Mouse (Mus musculus) heart, embryonic 11.5 days (tissue): ENCODE measurements around the gene Ubr4. TPM values are rescaled to one million over a fixed set of nuclear protein-coding genes. Genes with fewer than 3 reads are reported as not detected.
"Not testable (repeated sequence)": the region's sequence is repeated elsewhere in the genome, so short reads cannot be mapped to it uniquely, and the experiment has no call there.

Experiments
- ATAC-seq: fragments of 200-750 bp; cut with Nextera tagmentation; replicated peaks from 2 replicates; pipeline ENCODE4 v1.8.0; 2017; ENCODE audit warnings: moderate library complexity; ENCODE audit not compliant: insufficient number of reproducible peaks, low FRiP score, low TSS enrichment
- H3K27ac ChIP-seq: fragments of 300-500 bp; sonication (generic); 2 replicates; pipeline ENCODE4 v1.5.1; 2014; ENCODE audit warnings: mild to moderate bottlenecking, low read depth, low read length
- H3K27me3 ChIP-seq: fragments of 300-500 bp; sonication (generic); 2 replicates; pipeline ENCODE4 v1.6.1; 2014; ENCODE audit warnings: mild to moderate bottlenecking, low read length, mixed read lengths; ENCODE audit not compliant: control insufficient read depth, insufficient read depth
- H3K36me3 ChIP-seq: fragments of 300-500 bp; sonication (generic); 2 replicates; pipeline ENCODE4 v1.6.1; 2014; ENCODE audit warnings: mild to moderate bottlenecking, low read length, moderate library complexity, mixed read lengths; ENCODE audit not compliant: control insufficient read depth, insufficient read depth
- H3K4me1 ChIP-seq: fragments of 300-500 bp; sonication (generic); 2 replicates; pipeline ENCODE4 v1.6.1; 2014; ENCODE audit warnings: low read length; ENCODE audit not compliant: control insufficient read depth, insufficient read depth
- H3K4me2 ChIP-seq: fragments of 300-500 bp; sonication (generic); 2 replicates; pipeline ENCODE4 v1.6.1; 2014; ENCODE audit warnings: mild to moderate bottlenecking, moderate library complexity
- H3K4me3 ChIP-seq: fragments of 300-500 bp; sonication (generic); 2 replicates; pipeline ENCODE4 v1.5.1; 2014; ENCODE audit warnings: low read depth, low read length
- H3K9ac ChIP-seq: fragments of 300-500 bp; sonication (generic); 2 replicates; pipeline ENCODE4 v1.6.1; 2014; ENCODE audit warnings: mild to moderate bottlenecking, low read depth, low read length, moderate library complexity
- H3K9me3 ChIP-seq: fragments of 300-500 bp; sonication (generic); replicated peaks from 2 replicates; pipeline ENCODE4 v1.6.1; 2016; ENCODE audit warnings: low read length; ENCODE audit not compliant: control insufficient read depth
- WGBS: fragments of 180-500 bp; shearing (Covaris S2); extraction: QIAGEN DNeasy Blood & Tissue Kit; methylation state at CpG from one replicate; pipeline ENCODE4 v1.1.7; 2014; ENCODE audit not compliant: insufficient replicate concordance; 5-methylcytosine and 5-hydroxymethylcytosine counted together
- polyA plus RNA-seq: library from polyadenylated mRNA; unstranded; fragments of >200 nt; fragmentation: Nextera tagmentation; extraction: Ambion mirVana; gene quantifications from 2 replicates; pipeline ENCODE4 v1.2.1, GENCODE M21; 2014

Ubr4 gene
- polyA plus RNA-seq, 1 experiment from 2014 or later = 71.5 TPM

GRCm38 (mm10) chr4:139509069-139509468 is 156.7 kb downstream of the Ubr4 start:
- no peak overlapping the region for H3K4me3 ChIP-seq
- H3K4me2 ChIP-seq = no peak overlapping the region
- WGBS = 80% methylated on average over 2 of the region's 2 CpGs
- H3K9me3 ChIP-seq = no peaks in the 10 kb centered on the region
- H3K9ac ChIP-seq = no peak overlapping the region
- no peaks in the 10 kb centered on the region for H3K4me1 ChIP-seq
- H3K27me3 ChIP-seq = no peaks in the 10 kb centered on the region
- H3K27ac ChIP-seq = no peak overlapping the region
- no peak for ATAC-seq
- no peaks in the 10 kb centered on the region for H3K36me3 ChIP-seq

GRCm38 (mm10) chr4:139511557-139511956 is 159.1 kb downstream of the Ubr4 start:
- WGBS = 67% methylated on average over 2 of the region's 2 CpGs
- Histone ChIP-seq H3K36me3 (no peaks in the 10 kb centered on the region), H3K4me1 (no peaks in the 10 kb centered on the region), H3K4me3 (no peak overlapping the region), H3K27ac (no peak overlapping the region), H3K9me3 (no peaks in the 10 kb centered on the region), H3K9ac (no peak overlapping the region), H3K4me2 (no peak overlapping the region), H3K27me3 (no peaks in the 10 kb centered on the region)
- ATAC-seq = no peak

- H3K4me3 ChIP-seq = no peak overlapping the region
These were observed 160.6 kb downstream of the Ubr4 start for GRCm38 (mm10) chr4:139512985-139513384.

GRCm38 (mm10) chr4:139519221-139519620 is 166.8 kb downstream of the Ubr4 start:
- H3K4me1 ChIP-seq = no peaks in the 10 kb centered on the region
- H3K36me3 ChIP-seq = no peaks in the 10 kb centered on the region
- no peak overlapping the region for H3K9ac ChIP-seq
- ATAC-seq = no peak
- H3K27ac ChIP-seq = no peak overlapping the region
- no peak overlapping the region for H3K4me2 ChIP-seq
- H3K9me3 ChIP-seq = no peaks in the 10 kb centered on the region
- peaks cover 2% of the 10 kb centered on the region; the same call in 1 of the 2 replicates for H3K27me3 ChIP-seq
- no peak overlapping the region for H3K4me3 ChIP-seq
- 64% methylated on average over 6 of the region's 6 CpGs for WGBS

More at GRCm38 (mm10) chr4:139512985-139513384, 160.6 kb downstream of the Ubr4 start:
- Histone ChIP-seq H3K9ac (no peak overlapping the region), H3K36me3 (no peaks in the 10 kb centered on the region), H3K4me2 (no peak overlapping the region), H3K9me3 (no peaks in the 10 kb centered on the region), H3K4me1 (no peaks in the 10 kb centered on the region), H3K27ac (no peak overlapping the region), H3K27me3 (no peaks in the 10 kb centered on the region)
- no peak for ATAC-seq
- 70% methylated on average over 2 of the region's 2 CpGs for WGBS

GRCm38 (mm10) chr4:139521926-139522325 is 169.5 kb downstream of the Ubr4 start:
- ATAC-seq = no peak
- no peak overlapping the region for H3K4me3 ChIP-seq
- 84% methylated on average over 10 of the region's 10 CpGs for WGBS
- no peak overlapping the region for H3K27ac ChIP-seq
- H3K4me1 ChIP-seq = no peaks in the 10 kb centered on the region
- H3K36me3 ChIP-seq = no peaks in the 10 kb centered on the region
- H3K9ac ChIP-seq = no peak overlapping the region
- H3K4me2 ChIP-seq = no peak overlapping the region
- H3K27me3 ChIP-seq = peaks cover 2% of the 10 kb centered on the region; the same call in 1 of the 2 replicates
- no peaks in the 10 kb centered on the region for H3K9me3 ChIP-seq

GRCm38 (mm10) chr4:139526475-139526874 is 174.1 kb downstream of the Ubr4 start:
- no peaks in the 10 kb centered on the region for H3K9me3 ChIP-seq
- H3K4me2 ChIP-seq = no peak overlapping the region
- no peaks in the 10 kb centered on the region for H3K36me3 ChIP-seq
- H3K9ac ChIP-seq = no peak overlapping the region
- 0 out of 2 replicates have a peak, but pooled peaks cover 2% of the 10 kb centered on the region for H3K27me3 ChIP-seq
- H3K4me3 ChIP-seq = no peak overlapping the region
- no peak for ATAC-seq
- H3K27ac ChIP-seq = no peak overlapping the region
- WGBS = 77% methylated on average over 12 of the region's 12 CpGs
- no peaks in the 10 kb centered on the region for H3K4me1 ChIP-seq

GRCm38 (mm10) chr4:139530248-139530647 is 177.8 kb downstream of the Ubr4 start, which contains the start of gene Iffo2:
Gene Iffo2, plus strand, starts transcription at chr4:139530548.
- H3K4me3 ChIP-seq, H3K27me3 ChIP-seq, H3K9ac ChIP-seq, H3K27ac ChIP-seq, H3K36me3 ChIP-seq, ATAC-seq, H3K4me2 ChIP-seq, H3K4me1 ChIP-seq, H3K9me3 ChIP-seq: not testable (repeated sequence)
- 73% methylated on average over 5 of the region's 5 CpGs for WGBS

GRCm38 (mm10) chr4:139532081-139532480 is 179.7 kb downstream of the Ubr4 start:
- Histone ChIP-seq H3K4me3 (no peak overlapping the region), H3K4me2 (no peak overlapping the region), H3K36me3 (no peaks in the 10 kb centered on the region), H3K9ac (no peak overlapping the region), H3K27ac (no peak overlapping the region), H3K4me1 (peaks cover 6% of the 10 kb centered on the region; the same call in 1 of the 2 replicates), H3K27me3 (peaks cover 4% of the 10 kb centered on the region; the same call in 1 of the 2 replicates), H3K9me3 (no peaks in the 10 kb centered on the region)
- 80% methylated on average over 10 of the region's 10 CpGs for WGBS
- ATAC-seq = no peak

- 32% methylated on average over 12 of the region's 12 CpGs for WGBS
- Histone ChIP-seq H3K27ac (peak overlapping the region; percentile 70), H3K9me3 (no peaks in the 10 kb centered on the region), H3K4me3 (no peak overlapping the region), H3K9ac (no peak overlapping the region), H3K4me2 (no peak overlapping the region), H3K36me3 (no peaks in the 10 kb centered on the region), H3K27me3 (peaks cover 4% of the 10 kb centered on the region; the same call in 1 of the 2 replicates), H3K4me1 (peaks cover 6% of the 10 kb centered on the region; the same call in 1 of the 2 replicates)
- ATAC-seq = peak; percentile 31; the same call in 1 of the 2 replicates
These were observed 182.8 kb downstream of the Ubr4 start for GRCm38 (mm10) chr4:139535127-139535695.
